Mouse (Mus musculus) frontal cortex, postnatal 14 days (tissue): ENCODE measurements around the gene Mpdz.
A peak's percentile ranks its signal among the peaks of the same experiment; 100 is the strongest.

Experiments used
- DNase-seq, 2 experiments: peaks; one replicate each; pipeline ENCODE4 v3.0.0; 2022; ENCODE audit warnings: low spot score in 2 of 2

Mpdz gene

DNA sequence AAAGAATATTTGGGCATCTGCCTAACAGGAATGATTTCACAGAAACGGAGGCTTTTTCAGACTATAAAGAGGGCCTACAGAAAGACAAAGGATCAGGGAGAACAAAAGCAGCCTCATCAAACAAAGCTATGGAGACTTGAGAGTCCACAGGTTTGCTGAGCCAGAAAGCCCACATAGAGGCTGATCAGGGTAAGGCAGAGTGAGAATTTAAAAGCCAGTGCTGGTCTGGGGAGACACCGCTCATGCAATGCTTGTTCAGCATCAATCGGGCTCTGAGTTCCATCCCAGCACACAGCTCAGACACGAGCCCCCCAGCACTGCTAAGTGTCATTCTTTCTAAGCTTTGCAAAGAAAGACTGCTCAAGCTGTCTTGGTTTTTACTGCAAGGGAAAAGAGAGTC is 162.5 kb downstream of the Mpdz start:
- no peak for DNase-seq

GRCm38 (mm10) chr4:81279451-81279850 is 163.2 kb downstream of the Mpdz start:
- no peak for DNase-seq

- no peak for DNase-seq
Measured at GRCm38 (mm10) chr4:81275957-81276715, 166.5 kb downstream of the Mpdz start.

- DNase-seq = no peak
Measured at GRCm38 (mm10) chr4:81273067-81273466, 169.5 kb downstream of the Mpdz start.

GRCm38 (mm10) chr4:81252859-81253780 is 189.5 kb downstream of the Mpdz start:
- no peak for DNase-seq

DNA sequence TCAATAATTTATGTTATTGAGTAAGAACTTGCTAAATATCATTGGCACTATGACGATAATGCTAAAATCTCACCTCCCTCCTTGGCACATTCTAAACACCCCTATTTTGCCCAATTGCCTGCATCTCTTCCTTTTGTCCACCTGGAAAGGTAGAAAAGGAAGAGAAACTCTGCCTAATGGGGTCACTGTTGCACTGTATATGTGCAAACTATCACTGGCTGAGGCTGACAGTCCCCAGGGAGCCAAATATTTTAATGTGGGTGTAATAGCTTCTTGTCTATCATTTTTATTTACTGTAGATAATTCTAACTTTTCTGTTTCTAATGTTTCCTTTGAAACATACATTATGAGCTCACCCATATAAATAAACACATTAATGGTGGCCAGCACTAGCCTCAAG is 190.3 kb downstream of the Mpdz start:
- no peak for DNase-seq

DNA sequence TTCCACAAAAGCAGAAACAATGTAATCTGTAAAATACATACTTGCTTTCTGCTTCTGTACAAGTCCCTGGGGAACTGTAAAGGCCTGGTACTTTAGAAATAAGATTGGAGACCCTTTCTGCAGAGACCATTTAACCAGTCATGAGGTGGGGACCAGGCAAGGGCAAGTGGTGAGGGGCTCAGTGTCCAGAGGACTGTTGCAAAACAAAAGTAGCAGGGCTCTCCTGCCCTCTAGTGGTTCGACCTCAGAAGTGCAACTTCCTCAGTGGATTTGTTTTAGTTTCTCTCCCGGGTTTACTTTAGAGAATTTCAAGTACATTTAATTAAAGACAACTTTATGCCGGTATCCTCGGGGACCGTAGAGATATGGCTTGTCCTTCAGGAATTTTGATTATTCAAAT is 190.7 kb downstream of the Mpdz start:
- peak in 1 of 2 experiments; percentile 52 for DNase-seq

DNA sequence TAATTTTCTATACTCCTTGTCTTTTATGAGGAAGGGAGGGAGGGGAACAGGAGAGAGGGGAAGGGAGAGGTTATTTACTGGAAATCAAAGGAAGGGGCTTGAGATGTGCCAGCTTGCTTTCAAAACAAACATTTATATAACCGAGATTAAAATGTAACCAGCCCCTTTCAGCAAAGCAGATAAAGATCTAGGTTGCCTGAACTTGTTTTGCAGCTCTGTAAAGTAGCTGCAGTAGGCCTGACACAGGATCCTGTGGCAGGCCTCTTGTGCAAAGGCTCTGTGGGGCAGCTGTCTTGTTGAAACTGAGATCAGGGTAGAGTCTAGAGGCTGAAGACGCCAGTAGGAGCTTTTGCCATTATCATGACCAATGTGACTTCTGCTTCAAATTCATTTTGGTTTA is 193.4 kb downstream of the Mpdz start:
- DNase-seq = no peak

DNA sequence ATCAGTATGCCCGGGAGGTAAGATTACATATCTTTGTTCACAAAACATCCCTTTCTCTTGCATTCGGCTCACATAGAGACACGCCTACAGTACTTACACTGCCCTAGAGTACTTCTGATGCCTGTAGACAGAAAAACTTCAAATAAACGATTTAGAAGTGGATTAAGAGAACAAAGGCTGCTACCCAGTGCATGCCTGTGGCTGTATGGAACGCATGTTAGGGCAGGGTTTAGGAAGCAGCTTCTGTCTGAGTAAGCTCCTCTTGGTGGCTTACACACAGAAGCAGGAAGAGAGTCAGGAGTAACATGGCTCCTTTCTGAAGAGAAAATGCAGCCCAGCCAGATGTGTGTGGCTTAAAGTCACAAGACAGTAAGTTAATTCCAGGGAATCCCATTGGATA is 206.4 kb downstream of the Mpdz start:
- no peak for DNase-seq
